Mouse (Mus musculus) ES-Bruce4 (cell line): ENCODE results near the gene Gramd4.

Experiments used
- CTCF ChIP-seq: IDR thresholded peaks from one replicate; pipeline ENCODE4 v1.8.1; 2011; ENCODE audit warnings: low read depth, low read length
- POLR2A ChIP-seq: IDR thresholded peaks from one replicate; pipeline ENCODE4 v1.8.1; 2011; ENCODE audit warnings: low read length; ENCODE audit not compliant: insufficient read depth

- TF ChIP-seq CTCF (no peak), POLR2A (no peak)
These were observed 44.8 kb downstream of the Gramd4 start for GRCm38 (mm10) chr15:86102308-86102707.
